Mouse (Mus musculus): Measurements from ENCODE around the gene Tnfrsf14. TPM values are rescaled to one million over a fixed set of nuclear protein-coding genes. Genes with fewer than 3 reads are reported as not detected.

The Tnfrsf14 gene
- 45.2 to 53.5 TPM (median 47.9 TPM) in 4 replicates for total RNA-seq (2023; ENCODE audit: inconsistent age)

GRCm38 (mm10) chr4:154928395-154929087, at the start of gene Tnfrsf14:
TSS of gene Tnfrsf14 (minus strand) at chr4:154928563.

GRCm38 (mm10) chr4:154963901-154964580, 35.7 kb upstream of the Tnfrsf14 start, which contains the start of gene Pank4:
TSS of gene Pank4 (plus strand) at chr4:154964123.

GRCm38 (mm10) chr4:154960690-154961225, 32.4 kb upstream of the Tnfrsf14 start, which contains the start of gene Hes5:
TSS of gene Hes5 (plus strand) at chr4:154960923.

GRCm38 (mm10) chr4:154898506-154899446, 29.6 kb downstream of the Tnfrsf14 start, which contains the start of gene Fam213b:
TSS of gene Fam213b (minus strand) at chr4:154899135.

Other genes starting within 250 kb of the Tnfrsf14 start
- not detected in 4 replicates for gene Ttc34, start 91.1 kb downstream of the Tnfrsf14 start, total RNA-seq (2023; ENCODE audit: inconsistent age)
- not detected in 4 replicates for gene Mmel1, start 59.0 kb downstream of the Tnfrsf14 start, total RNA-seq (2023; ENCODE audit: inconsistent age)
- gene Fam213b, start 29.4 kb downstream of the Tnfrsf14 start, total RNA-seq (2023; ENCODE audit: inconsistent age): 1.3 to 4.5 TPM (median 2.9 TPM) in 4 replicates
- gene Hes5, start 32.4 kb upstream of the Tnfrsf14 start, total RNA-seq (2023; ENCODE audit: inconsistent age): 8.5 to 11.2 TPM (median 9.9 TPM) in 4 replicates
- gene Pank4, start 35.6 kb upstream of the Tnfrsf14 start, total RNA-seq (2023; ENCODE audit: inconsistent age): 82.6 to 95.1 TPM (median 87.1 TPM) in 4 replicates
- 0.35 to 0.72 TPM in 2 of 4 replicates, not detected in the others for gene Plch2, start 128.2 kb upstream of the Tnfrsf14 start, total RNA-seq (2023; ENCODE audit: inconsistent age)
- 6.7 to 11.2 TPM (median 6.9 TPM) in 4 replicates for gene Pex10, start 138.5 kb upstream of the Tnfrsf14 start, total RNA-seq (2023; ENCODE audit: inconsistent age)
- 51.3 to 54.7 TPM (median 53.0 TPM) in 4 replicates for gene Rer1, start 157.8 kb upstream of the Tnfrsf14 start, total RNA-seq (2023; ENCODE audit: inconsistent age)
- gene Morn1, start 158.0 kb upstream of the Tnfrsf14 start, total RNA-seq (2023; ENCODE audit: inconsistent age): 1.4 to 6.7 TPM (median 2.9 TPM) in 4 replicates

Measured in B cell, adult (primary cell).